Mouse (Mus musculus) kidney, postnatal 0 days (tissue): ENCODE measurements around the gene Rara. TPM values are rescaled to one million over a fixed set of nuclear protein-coding genes. Genes with fewer than 3 reads are reported as not detected.

ENCODE experiments used
- ATAC-seq: fragments of 200-750 bp; cut with Nextera tagmentation; replicated peaks from 2 replicates; pipeline ENCODE4 v1.8.0; 2017; ENCODE audit warnings: low read depth, moderate number of reproducible peaks, moderate TSS enrichment, moderate library complexity; ENCODE audit not compliant: low FRiP score
- DNase-seq: peaks from one replicate; pipeline ENCODE4 v3.0.0-alpha.2; 2016; ENCODE audit warnings: low spot score
- H3K27ac ChIP-seq: fragments of 300-500 bp; sonication (generic); 2 replicates; pipeline ENCODE4 v1.5.1; 2014; ENCODE audit warnings: mild to moderate bottlenecking
- H3K27me3 ChIP-seq: fragments of 300-500 bp; sonication (generic); 2 replicates; pipeline ENCODE4 v1.6.1; 2014; ENCODE audit warnings: low read length, mixed read lengths; ENCODE audit not compliant: insufficient read depth
- H3K36me3 ChIP-seq: fragments of 300-500 bp; sonication (generic); 2 replicates; pipeline ENCODE4 v1.6.1; 2014; ENCODE audit warnings: low read length, mixed read lengths; ENCODE audit not compliant: insufficient read depth
- H3K4me1 ChIP-seq: fragments of 300-500 bp; sonication (generic); replicated peaks from 2 replicates; pipeline ENCODE4 v1.6.1; 2014; ENCODE audit warnings: antibody characterized with exemption, low read length, mixed read lengths; ENCODE audit not compliant: insufficient read depth
- H3K4me2 ChIP-seq: fragments of 300-500 bp; sonication (generic); 2 replicates; pipeline ENCODE4 v1.6.1; 2014; ENCODE audit warnings: mild to moderate bottlenecking, low read length, moderate library complexity, mixed read lengths
- H3K4me3 ChIP-seq: fragments of 300-500 bp; sonication (generic); replicated peaks from 2 replicates; pipeline ENCODE4 v1.5.1; 2014; ENCODE audit warnings: low read depth, low read length
- H3K9ac ChIP-seq: fragments of 300-500 bp; sonication (generic); 2 replicates; pipeline ENCODE4 v1.6.1; 2014; ENCODE audit warnings: low read depth, low read length
- H3K9me3 ChIP-seq: fragments of 300-500 bp; sonication (generic); replicated peaks from 2 replicates; pipeline ENCODE4 v1.6.1; 2016; ENCODE audit warnings: low read length, inconsistent platforms, mixed read lengths
- CTCF ChIP-seq: IDR thresholded peaks from 2 replicates; pipeline ENCODE4 v1.5.1; 2016; ENCODE audit warnings: antibody characterized with exemption, low read depth, mild to moderate bottlenecking, moderate library complexity
- WGBS: fragments of 180-500 bp; shearing (Covaris S2); extraction: QIAGEN DNeasy Blood & Tissue Kit; methylation state at CpG from one replicate; pipeline ENCODE4 v1.1.7; 2014; 5-methylcytosine and 5-hydroxymethylcytosine counted together
- polyA plus RNA-seq: library from polyadenylated mRNA; unstranded; fragments of >200 nt; fragmentation: Nextera tagmentation; extraction: Ambion mirVana; gene quantifications from 2 replicates; pipeline ENCODE4 v1.2.1, GENCODE M21; 2015

Rara gene
- polyA plus RNA-seq, 1 experiment from 2014 or later, result 25.7 TPM

DNA sequence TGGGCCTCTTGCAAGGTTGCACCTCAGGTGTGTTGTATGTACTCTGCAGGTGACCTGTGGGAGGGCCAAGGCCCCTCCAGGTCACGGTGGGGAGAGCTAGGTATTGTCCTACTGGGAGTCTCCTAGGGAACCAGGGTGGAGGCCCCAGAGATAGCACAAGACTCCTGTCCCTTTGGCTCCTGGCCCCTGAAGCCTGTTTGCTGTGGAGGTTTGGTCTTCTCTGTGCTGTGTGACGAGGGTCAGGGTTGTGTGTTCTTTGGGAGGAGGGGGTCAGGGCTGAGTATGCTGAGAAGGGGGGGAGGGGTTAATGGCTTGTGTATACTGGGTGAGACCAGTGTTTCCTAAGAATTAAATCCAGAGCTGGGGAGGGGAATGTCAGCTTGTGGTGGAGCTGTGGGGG is 25.7 kb downstream of the Rara start:
- WGBS, result 18% methylated on average over 2 of the region's 2 CpGs
- H3K27ac ChIP-seq, result no peak overlapping the region
- peaks cover 63% of the 10 kb centered on the region for H3K4me1 ChIP-seq
- H3K4me2 ChIP-seq, result no peak overlapping the region
- no peak overlapping the region for H3K4me3 ChIP-seq
- ATAC-seq (no peak), DNase-seq (no peak)
- H3K27me3 ChIP-seq, result no peaks in the 10 kb centered on the region
- H3K36me3 ChIP-seq, result peaks cover 7% of the 10 kb centered on the region; the same call in 1 of the 2 replicates
- no peak overlapping the region for H3K9ac ChIP-seq
- no peak for TF ChIP-seq CTCF
- H3K9me3 ChIP-seq, result no peaks in the 10 kb centered on the region

DNA sequence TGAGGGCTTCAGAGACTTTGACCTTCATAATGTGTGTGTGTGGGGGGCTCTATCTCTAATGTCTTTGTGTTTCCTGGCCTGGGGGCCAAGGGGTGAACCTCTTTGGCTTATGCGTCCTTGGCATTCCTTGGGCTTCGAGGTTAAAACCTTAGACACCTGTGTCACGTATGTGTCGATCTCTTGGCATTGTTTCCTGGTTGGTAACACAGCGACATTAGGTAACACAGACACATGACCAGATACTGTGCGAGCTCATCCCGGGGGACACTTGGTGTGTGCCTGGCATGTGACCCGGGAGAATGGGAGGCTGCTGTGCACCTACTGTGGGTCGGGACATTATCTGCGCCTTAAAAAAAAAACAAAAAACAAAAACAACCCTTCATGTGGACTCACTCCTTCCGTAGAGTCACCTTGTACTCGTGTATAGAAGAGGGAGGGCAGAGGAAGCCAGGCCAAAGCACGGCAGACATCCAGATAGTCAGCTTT is 26.3 kb downstream of the Rara start:
- 21% methylated on average over 13 of the region's 13 CpGs for WGBS
- no peak for TF ChIP-seq CTCF
- no peak overlapping the region for H3K9ac ChIP-seq

DNA sequence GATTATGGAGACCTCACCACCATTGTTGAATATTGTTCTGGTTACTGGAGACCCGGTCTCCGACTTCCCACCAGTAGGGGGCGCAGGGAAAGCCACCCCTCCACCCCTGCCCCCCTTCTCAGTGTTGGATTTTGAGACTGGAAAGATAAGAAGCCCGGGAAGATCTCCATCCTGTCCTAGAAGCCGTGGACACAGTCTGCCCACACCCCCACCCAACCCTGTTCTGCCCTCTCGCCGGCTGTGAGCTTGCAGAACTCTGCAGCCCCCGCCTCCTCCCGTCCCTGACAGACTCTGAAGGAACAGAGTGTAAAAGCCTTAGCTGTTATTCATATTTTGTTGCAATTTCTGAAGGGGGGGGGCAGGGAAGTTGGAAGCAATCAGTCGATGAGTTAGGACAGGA is 26.8 kb downstream of the Rara start:
- no peak; the same call in 1 of the 2 replicates for ATAC-seq
- WGBS, result 3% methylated on average over 10 of the region's 10 CpGs
- H3K36me3 ChIP-seq, result peaks cover 7% of the 10 kb centered on the region; the same call in 1 of the 2 replicates
- H3K4me1 ChIP-seq, result peaks cover 66% of the 10 kb centered on the region
- H3K27me3 ChIP-seq, result no peaks in the 10 kb centered on the region
- peak overlapping the region; percentile 43 for H3K4me2 ChIP-seq
- H3K27ac ChIP-seq, result peak overlapping the region; percentile 76
- H3K9ac ChIP-seq, result 0 out of 2 replicates have a peak overlapping the region, but pooled peaks have one; percentile 13
- H3K9me3 ChIP-seq, result no peaks in the 10 kb centered on the region
- DNase-seq, result peak; percentile 93
- peak; percentile 76 for TF ChIP-seq CTCF
- H3K4me3 ChIP-seq, result no peak overlapping the region

More for the DNA sequence above, 26.3 kb downstream of the Rara start:
- H3K4me3 ChIP-seq, result no peak overlapping the region
- H3K27ac ChIP-seq, result peak overlapping the region; percentile 76
- H3K36me3 ChIP-seq, result peaks cover 7% of the 10 kb centered on the region; the same call in 1 of the 2 replicates
- DNase-seq (no peak), ATAC-seq (no peak)
- H3K9me3 ChIP-seq, result no peaks in the 10 kb centered on the region
- no peaks in the 10 kb centered on the region for H3K27me3 ChIP-seq
- peaks cover 63% of the 10 kb centered on the region for H3K4me1 ChIP-seq
- peak overlapping the region; percentile 43 for H3K4me2 ChIP-seq

DNA sequence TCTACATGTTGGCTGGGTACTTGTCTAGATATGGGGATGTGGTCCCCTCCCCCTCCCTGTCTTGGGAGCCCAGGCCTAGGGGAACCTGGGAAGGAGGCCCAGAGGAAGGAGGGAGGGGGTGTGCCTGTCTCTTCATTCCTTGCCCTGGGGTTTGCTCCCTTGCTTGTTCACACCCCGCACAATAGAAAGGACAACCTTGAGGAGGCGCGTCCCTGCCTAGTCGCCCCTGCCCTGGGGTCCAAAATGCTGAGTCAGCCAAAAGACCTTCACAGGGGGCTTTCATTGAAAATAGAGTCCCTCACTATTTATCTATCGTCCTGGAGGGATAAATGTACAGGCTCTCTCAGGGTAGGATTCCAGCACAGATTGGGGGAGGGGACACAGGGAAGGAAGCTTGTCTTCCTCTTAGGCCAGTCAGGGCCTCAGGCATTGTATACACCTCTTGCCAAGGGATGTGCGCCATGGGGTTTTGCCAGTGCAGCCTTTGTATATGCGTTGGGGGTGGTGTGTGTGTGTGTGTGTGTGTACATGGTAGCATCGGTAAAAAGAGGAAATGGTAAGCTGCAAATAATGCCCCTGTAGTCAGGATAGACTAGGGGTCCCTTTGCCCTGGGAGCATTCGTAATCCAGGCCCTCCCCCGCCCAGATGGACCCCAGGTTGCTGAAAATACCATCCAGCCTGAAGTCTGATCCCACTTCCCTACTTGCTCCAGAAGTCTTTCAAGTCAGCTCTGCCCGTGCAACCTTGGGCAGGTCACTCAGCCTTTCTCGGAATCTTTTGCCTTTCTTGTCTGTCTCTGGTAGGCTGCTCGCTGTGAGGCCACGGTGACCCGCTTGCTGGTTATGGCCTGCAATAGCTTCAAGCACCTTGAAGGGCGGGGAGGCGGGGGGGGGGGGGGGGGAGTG is 27.4 kb downstream of the Rara start:
- H3K4me3 ChIP-seq, result no peak overlapping the region
- peaks cover 7% of the 10 kb centered on the region; the same call in 1 of the 2 replicates for H3K36me3 ChIP-seq
- H3K4me1 ChIP-seq, result peaks cover 65% of the 10 kb centered on the region
- TF ChIP-seq CTCF, result no peak
- H3K9me3 ChIP-seq, result no peaks in the 10 kb centered on the region
- peak overlapping the region; percentile 43 for H3K4me2 ChIP-seq
- peak overlapping the region; percentile 35; the same call in 1 of the 2 replicates for H3K9ac ChIP-seq
- H3K27ac ChIP-seq, result peak overlapping the region; percentile 76
- DNase-seq, result no peak
- ATAC-seq, result no peak
- 23% methylated on average over 17 of the region's 17 CpGs for WGBS
- no peaks in the 10 kb centered on the region for H3K27me3 ChIP-seq

DNA sequence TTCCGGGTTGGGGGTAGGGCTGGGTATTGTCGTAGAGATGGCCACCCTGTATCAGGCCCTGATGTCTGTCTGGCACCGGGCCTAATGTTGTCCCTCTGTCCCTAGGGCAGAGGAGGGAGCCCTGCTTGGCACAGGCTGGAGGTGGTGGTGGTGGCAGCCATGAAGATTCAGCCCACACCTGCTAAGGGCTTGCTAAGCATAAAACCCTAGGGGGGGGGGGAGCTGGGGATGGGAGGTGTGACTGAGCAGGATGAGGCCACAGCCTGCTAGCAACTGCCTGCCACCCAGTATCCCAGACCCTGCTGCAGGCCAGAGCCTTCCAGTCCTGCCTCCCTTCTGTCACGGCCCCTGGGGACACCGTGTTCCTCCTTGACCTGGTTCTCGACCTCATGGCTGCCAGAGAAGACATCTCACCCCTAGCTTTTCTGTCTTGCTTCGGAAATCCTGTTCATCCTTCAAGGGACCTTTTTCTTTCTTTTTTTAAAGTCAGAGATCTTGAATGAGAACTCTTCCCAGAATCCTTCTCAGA is 28.2 kb downstream of the Rara start:
- Histone ChIP-seq H3K9me3 (no peaks in the 10 kb centered on the region), H3K27ac (peak overlapping the region; percentile 76; the same call in 1 of the 2 replicates), H3K36me3 (peaks cover 1% of the 10 kb centered on the region; the same call in 1 of the 2 replicates), H3K4me3 (no peak overlapping the region), H3K9ac (no peak overlapping the region), H3K4me1 (peaks cover 58% of the 10 kb centered on the region), H3K4me2 (no peak overlapping the region; the same call in 1 of the 2 replicates), H3K27me3 (no peaks in the 10 kb centered on the region)
- DNase-seq (no peak), ATAC-seq (no peak)
- no peak for TF ChIP-seq CTCF
- WGBS, result 32% methylated on average over 7 of the region's 7 CpGs

DNA sequence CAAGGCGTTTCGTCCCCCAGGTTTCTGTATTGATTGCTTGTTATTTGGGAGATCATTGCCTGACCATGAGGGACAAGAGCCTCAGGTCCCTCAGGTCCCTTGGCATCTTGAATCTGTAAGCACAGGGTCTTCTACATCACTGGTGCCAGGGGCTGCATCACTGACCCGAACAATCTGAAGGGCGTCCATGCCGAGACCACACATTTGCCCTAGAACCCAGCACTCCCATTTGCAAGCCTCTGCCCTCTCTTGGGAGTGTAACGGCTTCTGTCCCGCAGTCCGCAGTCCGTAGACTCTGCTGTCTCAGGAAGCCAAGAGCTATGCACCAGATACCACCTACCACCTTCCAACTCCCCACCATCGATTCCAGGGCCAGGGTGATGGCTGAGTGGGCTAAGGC is 28.7 kb downstream of the Rara start:
- Histone ChIP-seq H3K27ac (no peak overlapping the region), H3K4me2 (no peak overlapping the region), H3K27me3 (no peaks in the 10 kb centered on the region), H3K4me1 (peaks cover 56% of the 10 kb centered on the region), H3K4me3 (no peak overlapping the region), H3K36me3 (no peaks in the 10 kb centered on the region), H3K9me3 (no peaks in the 10 kb centered on the region), H3K9ac (0 out of 2 replicates have a peak overlapping the region, but pooled peaks have one; percentile 35)
- ATAC-seq (no peak), DNase-seq (no peak)
- WGBS, result 68% methylated on average over 10 of the region's 10 CpGs
- TF ChIP-seq CTCF, result no peak
